Mouse (Mus musculus) testis, postnatal 14 days (tissue): ENCODE results near the gene Nsun6.

Experiments used
- DNase-seq: peaks from one replicate; pipeline ENCODE4 v3.0.0; 2021; ENCODE audit warnings: low spot score

The Nsun6 gene

GRCm38 (mm10) chr2:14992531-14992930 lies 62.3 kb downstream of the Nsun6 start:
- DNase-seq = no peak

- DNase-seq = no peak
These were observed 65.5 kb downstream of the Nsun6 start for GRCm38 (mm10) chr2:14989350-14989749.

GRCm38 (mm10) chr2:14988451-14988850 lies 66.4 kb downstream of the Nsun6 start:
- DNase-seq = no peak

GRCm38 (mm10) chr2:14984029-14984428 lies 70.8 kb downstream of the Nsun6 start:
- no peak for DNase-seq

- DNase-seq = no peak
These were observed 93.4 kb downstream of the Nsun6 start for GRCm38 (mm10) chr2:14961493-14961892.

- no peak for DNase-seq
These were observed 93.8 kb downstream of the Nsun6 start for GRCm38 (mm10) chr2:14960963-14961488.

- DNase-seq = no peak
These were observed 101.8 kb downstream of the Nsun6 start for GRCm38 (mm10) chr2:14953090-14953489.
